Mouse (Mus musculus) gastrocnemius, postnatal 36 days (tissue): ENCODE measurements around the gene Tmem143. TPM values are rescaled to one million over a fixed set of nuclear protein-coding genes. Genes with fewer than 3 reads are reported as not detected.
A peak's percentile ranks its signal among the peaks of the same experiment; 100 is the strongest.
"Not testable (repeated sequence)": the region's sequence is repeated elsewhere in the genome, so short reads cannot be mapped to it uniquely, and the experiment has no call there.

Experiments
- DNase-seq, 2 experiments: peaks; one replicate each; pipeline ENCODE4 v3.0.0; 2022
- intact Hi-C: fragments of 180-260 bp; cut with DNase I; formaldehyde crosslinking; loops from one replicate; pipeline ENCODE4 v1.15.1; 2025
- total RNA-seq, 2 experiments: library from RNA; stranded (reverse); gene quantifications; 2 replicates each; pipeline ENCODE4 v1.2.3; 2021

Gene Tmem143
- total RNA-seq, 2 experiments from 2014 or later: 54.4 to 59.5 TPM

DNA sequence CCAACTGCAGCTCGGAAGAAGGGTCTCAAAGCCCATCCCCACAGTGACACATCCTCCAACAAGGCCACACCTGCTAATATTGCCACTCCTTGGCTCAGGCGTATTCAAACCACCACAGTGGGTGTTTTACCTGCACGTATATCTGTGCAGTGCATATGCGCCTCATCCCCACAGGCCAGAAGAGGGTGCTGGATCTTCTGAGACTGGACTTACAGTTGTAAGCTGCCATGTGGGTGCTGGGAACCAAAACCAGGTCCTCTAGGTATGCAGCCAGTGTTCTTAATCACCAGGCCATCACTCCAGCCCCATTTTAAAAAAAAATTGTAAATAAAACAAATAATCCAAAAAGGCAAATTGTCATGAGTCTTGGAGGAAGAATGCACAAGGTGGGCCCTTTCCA lies 16.2 kb upstream of the Tmem143 start:
- intact Hi-C loops: no loop called here
- DNase-seq: no peak

- DNase-seq: no peak
- intact Hi-C loops: no loop called here
Observed at GRCm38 (mm10) chr7:45881011-45881410, 15.7 kb upstream of the Tmem143 start.

DNA sequence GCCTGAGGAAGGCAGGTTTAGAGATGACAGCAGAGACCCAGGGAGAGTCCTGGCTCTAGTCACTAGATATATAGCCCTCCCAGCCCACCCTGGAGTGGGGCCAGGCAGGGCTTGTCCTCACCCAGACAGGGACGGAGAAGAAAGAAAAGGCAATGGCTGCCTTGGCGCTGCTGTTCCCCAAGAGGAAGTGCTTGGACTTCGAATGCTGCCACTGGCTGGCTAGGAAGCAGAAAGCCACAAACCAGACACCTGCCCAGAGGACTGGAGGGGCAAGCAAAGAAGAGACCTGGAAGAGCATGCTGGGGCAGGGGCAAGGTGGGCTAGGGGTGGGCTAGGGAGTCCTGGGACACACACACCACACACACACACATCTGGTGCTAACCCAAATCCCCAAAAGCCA lies 9.5 kb upstream of the Tmem143 start:
- no peak for DNase-seq
- intact Hi-C loops: no loop called here

DNA sequence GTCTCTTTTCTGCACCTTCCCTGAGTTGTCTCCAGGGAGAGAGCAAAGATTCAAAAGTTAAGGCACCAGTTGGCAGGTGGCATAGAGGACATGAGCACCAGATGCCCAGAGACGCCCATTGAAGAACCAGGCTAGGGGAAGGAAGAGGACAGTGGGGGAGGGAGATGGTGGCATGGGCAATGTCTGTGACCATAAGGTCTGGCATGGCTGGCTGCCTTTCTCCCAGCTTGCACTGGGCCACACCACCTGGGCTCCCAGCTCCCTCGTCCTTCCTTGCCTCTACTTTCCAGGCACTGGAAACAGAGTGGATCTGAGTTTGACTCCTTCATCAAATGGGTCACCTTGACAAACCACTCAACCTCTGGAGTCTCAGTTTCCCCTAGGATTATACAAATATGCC lies 4.1 kb upstream of the Tmem143 start:
- intact Hi-C loops: no loop called here
- no peak for DNase-seq

DNA sequence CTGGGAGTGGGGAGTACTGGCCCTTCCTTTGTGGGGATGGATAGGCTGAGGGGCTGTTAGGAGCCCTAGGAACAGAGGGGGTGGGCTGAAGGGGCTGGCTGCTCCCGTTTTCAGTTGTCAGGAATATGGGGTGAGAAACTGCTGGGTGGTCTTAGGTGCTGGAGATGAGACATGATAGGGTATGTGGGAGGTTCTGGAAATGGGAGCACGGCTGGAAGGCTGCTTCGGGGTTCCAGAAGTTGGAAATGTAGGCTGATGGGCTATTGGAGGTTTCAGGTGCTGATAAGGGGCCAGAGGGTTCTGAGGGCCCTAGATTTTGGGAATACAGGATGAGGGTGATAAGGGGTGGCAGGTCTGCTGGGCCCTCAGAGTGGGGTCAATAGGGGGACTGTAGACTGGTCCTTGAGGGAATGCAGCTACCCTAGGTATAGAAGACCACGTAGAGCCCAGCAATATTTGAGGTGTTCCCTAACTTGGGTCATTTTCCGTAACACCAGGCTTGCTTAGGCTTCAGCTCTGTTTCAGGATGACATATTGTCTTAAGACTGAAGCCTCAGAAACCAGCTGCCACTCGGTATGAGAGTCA lies 717 bp upstream of the Tmem143 start:
- no peak for DNase-seq
- intact Hi-C loops: no loop called here

- intact Hi-C loops: no loop called here
- DNase-seq: peak; percentile 14 to 50
Observed at GRCm38 (mm10) chr7:45897258-45897757, 567 bp downstream of the Tmem143 start.

DNA sequence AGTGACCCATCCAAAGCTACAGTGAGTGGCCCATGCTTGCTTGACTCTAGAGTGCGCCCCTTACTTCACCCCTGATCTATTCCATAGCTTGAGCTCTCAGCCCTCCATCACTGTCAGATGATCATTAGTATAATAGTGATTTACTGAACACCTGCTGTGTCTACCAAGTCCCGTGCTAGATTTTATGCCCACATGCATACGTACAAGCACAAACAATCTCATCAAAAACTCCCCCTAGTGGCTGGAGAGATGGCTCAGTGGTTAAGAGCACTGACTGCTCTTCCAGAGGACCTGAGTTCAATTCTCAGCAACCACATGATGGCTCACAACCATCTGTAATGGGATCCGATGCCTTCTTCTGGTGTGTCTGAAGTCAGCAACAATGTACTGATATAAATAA lies 1.4 kb downstream of the Tmem143 start:
- intact Hi-C loops, DNase-seq: not testable (repeated sequence)

GRCm38 (mm10) chr7:45901562-45901961 lies 4.8 kb downstream of the Tmem143 start:
- intact Hi-C loops: no loop called here
- DNase-seq: no peak

DNA sequence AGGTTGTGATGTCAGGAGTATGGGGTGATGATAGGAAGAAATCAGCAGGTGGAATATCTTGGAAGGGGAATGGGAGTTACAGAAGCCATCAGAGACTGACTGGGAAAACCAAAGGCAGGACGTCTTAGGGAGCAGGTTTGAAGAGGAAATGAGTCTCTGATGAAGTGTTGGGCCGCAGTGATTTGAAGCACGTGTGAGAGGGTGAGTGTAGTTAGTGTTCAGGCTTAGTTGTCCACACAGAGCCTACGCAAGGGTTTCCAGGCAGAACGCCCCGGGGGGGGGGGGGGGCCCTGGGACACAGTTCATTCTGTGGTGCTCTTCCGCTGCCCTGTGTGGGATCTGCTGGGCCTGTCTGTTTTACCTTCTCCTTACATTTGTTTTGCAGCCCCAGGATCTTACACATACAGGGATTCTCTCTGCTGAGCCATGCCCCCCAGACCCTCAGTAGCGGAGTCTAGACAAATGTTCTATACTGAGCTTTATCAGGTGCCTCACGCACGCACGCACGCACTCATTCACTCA lies 5.8 kb downstream of the Tmem143 start:
- intact Hi-C loops: no loop called here
- no peak for DNase-seq

GRCm38 (mm10) chr7:45906622-45907021 lies 9.9 kb downstream of the Tmem143 start:
- intact Hi-C loops: no loop called here
- no peak for DNase-seq

- intact Hi-C loops: no loop called here
- DNase-seq: no peak
Observed at GRCm38 (mm10) chr7:45908384-45908783, 11.6 kb downstream of the Tmem143 start.

DNA sequence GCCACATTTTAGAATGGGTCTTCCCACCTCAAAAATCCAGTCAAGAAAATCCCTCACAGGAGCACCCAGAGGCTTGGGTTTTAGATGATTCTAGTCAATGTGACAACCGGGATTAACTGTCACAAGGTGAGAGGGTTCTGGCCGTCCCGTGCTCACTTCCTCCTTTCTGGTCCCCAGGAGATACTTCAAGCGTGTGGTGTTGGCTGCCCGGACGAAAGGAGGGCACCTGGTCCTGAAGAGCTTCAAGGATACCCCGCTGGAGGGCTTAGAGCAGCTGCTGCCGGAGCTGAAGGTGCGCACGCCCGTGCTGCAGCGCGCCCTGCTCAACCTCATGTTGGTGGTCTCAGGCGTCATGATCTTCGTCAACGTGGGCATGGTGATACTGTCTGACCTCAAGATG lies 12.4 kb downstream of the Tmem143 start:
- DNase-seq: no peak
- intact Hi-C loops: no loop called here

DNA sequence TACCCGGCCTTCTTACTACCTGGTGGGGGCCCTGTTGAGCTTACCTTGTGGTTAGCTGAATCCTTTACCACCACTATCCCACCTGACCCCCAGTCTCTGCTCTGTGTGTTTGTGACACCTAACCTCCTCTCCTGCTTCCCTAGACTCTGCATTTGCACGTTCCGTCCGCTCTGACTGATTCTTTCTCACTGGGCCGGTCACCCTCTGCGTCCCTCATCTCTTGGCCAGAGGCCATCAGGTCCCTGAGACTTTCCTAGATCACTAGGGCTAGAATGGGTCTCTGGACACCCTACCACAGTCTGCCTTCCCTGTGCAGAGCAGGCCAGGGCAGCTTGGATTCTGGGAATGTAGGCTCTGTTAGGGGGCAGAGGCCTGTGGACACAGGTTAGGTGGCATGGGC lies 17.3 kb downstream of the Tmem143 start:
- intact Hi-C loops: no loop called here
- DNase-seq: no peak

DNA sequence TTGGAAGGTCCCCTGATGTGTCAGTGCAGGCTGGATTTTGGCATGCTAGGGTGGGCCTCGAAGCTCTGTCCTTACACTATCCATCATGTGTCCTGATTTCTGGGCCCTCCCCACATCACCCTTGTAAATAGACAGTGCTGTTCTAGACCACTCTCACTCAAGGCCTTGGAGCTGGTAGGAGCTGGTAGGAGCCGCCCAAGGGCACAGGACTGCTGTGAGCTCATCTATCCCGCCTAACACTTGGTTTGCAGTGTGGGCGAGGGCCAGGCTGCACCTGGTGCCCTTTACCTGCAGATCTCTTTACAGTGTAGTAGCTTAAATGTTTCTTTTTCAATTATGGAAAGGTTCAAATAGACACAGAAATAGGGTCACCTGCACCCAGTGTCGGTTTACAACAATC lies 18.3 kb downstream of the Tmem143 start:
- intact Hi-C loops: no loop called here
- no peak for DNase-seq

GRCm38 (mm10) chr7:45916056-45917003 lies 19.6 kb downstream of the Tmem143 start:
- DNase-seq: peak; percentile 78 to 82
- intact Hi-C loops: no loop called here

- intact Hi-C loops: no loop called here
- no peak for DNase-seq
Observed at GRCm38 (mm10) chr7:45917004-45917704, 20.4 kb downstream of the Tmem143 start.

DNA sequence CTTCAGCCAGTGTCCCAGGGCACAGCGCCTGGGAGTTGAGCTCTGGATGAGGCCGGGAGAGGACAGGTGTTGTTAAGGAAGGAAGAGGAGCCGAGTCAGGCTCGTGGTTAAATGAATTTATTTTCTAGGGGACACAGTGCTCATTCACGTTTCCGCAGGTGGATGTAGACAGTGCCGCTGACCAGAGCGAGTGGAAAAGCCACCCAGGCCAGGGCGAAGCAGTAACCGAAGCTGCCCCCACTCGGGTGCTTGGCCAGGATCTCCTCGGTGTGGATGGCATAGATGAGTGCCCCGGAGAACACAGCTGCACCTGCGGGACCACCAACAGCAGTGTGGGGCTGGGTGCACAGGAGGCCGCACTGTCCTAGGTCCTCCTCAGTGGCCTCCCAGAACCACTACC lies 21.2 kb downstream of the Tmem143 start:
- intact Hi-C loops: no loop called here
- DNase-seq: no peak

- no peak for DNase-seq
- intact Hi-C loops: no loop called here
Observed at GRCm38 (mm10) chr7:45919083-45919671, 22.4 kb downstream of the Tmem143 start.

DNA sequence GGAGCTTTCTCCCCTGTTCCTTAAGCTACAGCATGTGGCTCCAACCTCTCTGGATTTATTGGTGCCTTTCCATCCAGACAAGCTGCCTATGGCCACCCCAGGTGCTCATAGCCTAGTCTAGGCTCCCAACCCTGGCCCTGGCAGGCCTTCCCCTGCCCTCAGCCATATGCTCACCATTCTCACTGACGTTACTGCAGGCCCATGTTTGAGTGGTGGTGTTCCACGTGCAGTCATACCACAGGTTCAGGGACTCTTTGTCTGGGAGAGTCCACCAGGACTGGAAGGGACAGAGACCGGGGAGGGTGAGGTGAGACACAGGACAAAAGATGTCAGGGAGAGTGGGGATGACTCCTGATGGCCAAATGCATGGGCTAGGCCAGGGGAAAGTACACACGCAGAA lies 23.0 kb downstream of the Tmem143 start:
- intact Hi-C loops: no loop called here
- DNase-seq: no peak

- peak; percentile 23 to 43 for DNase-seq
- intact Hi-C loops: no loop called here
Observed at GRCm38 (mm10) chr7:45920583-45921241, 24.0 kb downstream of the Tmem143 start.
